Mouse (Mus musculus) myocyte (in vitro differentiated cells): Measurements from ENCODE around the gene Tnfrsf13c.

Source experiments
- E2F4 ChIP-seq: IDR thresholded peaks from one replicate; pipeline ENCODE4 v1.6.1; 2011; ENCODE audit warnings: mild to moderate bottlenecking, control low read depth, moderate library complexity; ENCODE audit not compliant: insufficient read depth
- POLR2A ChIP-seq: IDR thresholded peaks from one replicate; pipeline ENCODE4 v1.6.1; 2011; ENCODE audit warnings: low read depth, mild to moderate bottlenecking, control low read depth, moderate library complexity; ENCODE audit not compliant: insufficient read length
- REST ChIP-seq: IDR thresholded peaks from one replicate; pipeline ENCODE4 v1.6.1; 2011; ENCODE audit warnings: mild to moderate bottlenecking, control low read depth, moderate library complexity; ENCODE audit not compliant: insufficient read depth, insufficient read length
- TCF12 ChIP-seq: IDR thresholded peaks from one replicate; pipeline ENCODE4 v1.6.1; 2011; ENCODE audit warnings: mild to moderate bottlenecking, control low read depth; ENCODE audit not compliant: poor library complexity, insufficient read depth, severe bottlenecking

DNA sequence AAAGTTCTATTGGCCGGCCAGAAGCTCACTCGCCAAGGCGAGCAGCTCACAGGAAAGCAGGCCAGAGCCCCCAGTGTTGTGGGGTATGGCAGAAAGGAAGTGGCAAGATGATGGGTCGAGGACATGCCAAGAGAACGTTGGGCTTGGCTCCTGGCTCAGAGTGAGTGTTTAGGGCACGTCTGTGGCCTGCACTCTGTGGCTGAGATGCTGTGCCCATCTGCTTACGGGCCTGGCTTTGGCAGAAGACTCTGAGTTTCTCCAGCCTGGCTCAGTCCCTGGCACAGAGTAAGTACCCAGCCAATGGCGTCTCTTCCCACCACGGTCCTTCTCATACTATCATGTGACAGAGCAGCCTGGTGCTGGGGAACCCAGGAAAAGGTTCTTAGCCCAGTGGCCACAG lies 44.6 kb upstream of the Tnfrsf13c start:
- TF ChIP-seq POLR2A (no peak), E2F4 (no peak), REST (no peak), TCF12 (no peak)
